Mouse (Mus musculus) adrenal gland, adult 8-10 months (tissue): ENCODE results near the gene Irf3. TPM values are rescaled to one million over a fixed set of nuclear protein-coding genes. Genes with fewer than 3 reads are reported as not detected.
A peak's percentile ranks its signal among the peaks of the same experiment; 100 is the strongest.

Experiments used
- DNase-seq: peaks from one replicate; pipeline ENCODE4 v3.0.0; 2022
- total RNA-seq, 4 experiments: library from RNA; stranded (reverse); gene quantifications; 2 replicates each; pipeline ENCODE4 v1.2.4; 2022

The Irf3 gene
- total RNA-seq, result 100 to 1,000 TPM; 118 to 180 (median 144) TPM

DNA sequence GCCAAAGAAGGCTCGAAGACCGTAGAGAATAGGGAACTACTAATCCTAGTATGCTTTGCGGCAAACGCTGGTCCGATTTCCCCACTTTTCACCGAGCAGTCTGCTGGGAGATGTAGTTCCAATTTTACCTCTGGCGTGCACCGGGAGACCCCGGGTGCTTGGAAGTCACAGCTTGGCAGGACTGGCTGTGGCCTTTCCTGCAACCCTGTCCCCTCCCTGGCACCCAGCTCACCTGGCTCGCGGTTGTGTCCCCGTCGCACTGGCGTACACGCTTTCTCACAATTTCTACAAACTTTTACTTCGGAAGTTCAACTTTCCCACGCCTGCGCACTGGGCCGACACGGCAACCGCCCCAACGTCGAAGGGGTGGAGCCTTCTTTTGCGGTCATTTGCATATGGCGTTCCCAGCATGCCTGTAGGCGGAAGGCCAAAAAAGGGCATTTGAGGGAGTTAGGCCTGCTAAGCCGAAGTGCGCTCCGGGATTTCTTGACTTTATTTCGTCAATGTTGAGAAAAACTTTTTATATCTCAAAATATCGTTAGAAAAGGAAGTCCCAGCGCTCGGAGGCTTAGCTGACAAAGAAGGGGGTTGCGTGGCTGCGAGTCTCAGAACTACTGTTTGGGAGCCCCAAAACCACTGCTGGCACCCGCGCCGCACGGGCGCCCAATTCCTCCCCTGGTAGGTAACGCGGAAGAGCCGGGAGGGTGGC lies at the start of gene Irf3:
Irf3 (plus strand) TSS at position 418 of the 709 bp plus-strand sequence.
- DNase-seq, result peak; percentile 94

DNA sequence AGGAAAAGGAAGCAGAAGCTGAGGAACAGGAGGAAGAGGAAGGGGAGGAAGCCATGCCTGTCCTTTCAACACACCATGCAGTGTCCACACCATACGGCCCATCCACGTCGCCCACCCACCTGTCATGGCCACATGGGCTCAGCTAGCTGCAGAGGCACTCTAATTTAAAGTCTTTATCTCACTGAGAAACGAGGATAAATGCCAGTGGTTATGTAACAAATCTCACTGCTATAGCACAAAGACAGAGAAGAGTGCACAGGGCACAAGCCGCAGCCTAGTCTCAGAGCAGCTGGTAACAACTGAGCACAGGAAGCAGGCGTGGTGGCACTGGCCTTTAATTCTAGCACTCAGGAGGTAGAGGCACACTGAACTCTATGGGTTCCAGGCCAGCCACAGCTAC lies 47.5 kb upstream of the Irf3 start:
- no peak for DNase-seq

DNA sequence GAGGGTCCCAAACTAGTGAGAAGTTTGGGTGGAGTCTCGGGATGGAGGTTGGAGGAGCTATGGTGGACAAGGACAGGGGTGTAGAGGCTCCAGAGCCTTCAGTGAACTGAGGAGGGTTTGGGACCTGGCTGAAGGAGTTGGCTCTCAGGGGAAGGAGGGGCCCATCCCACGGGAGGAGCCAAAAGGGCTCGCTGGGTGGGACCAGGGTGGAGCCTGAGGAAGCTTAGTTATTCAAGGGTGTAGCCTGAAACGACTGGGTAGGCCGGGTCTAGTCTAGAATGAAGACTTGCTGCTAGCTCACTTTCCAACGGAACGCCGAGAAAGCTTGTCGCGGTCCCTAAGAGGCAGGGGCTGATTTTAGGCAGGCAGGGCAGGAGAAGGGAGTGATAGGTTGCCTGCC lies 45.5 kb upstream of the Irf3 start:
- peak; percentile 74 for DNase-seq

DNA sequence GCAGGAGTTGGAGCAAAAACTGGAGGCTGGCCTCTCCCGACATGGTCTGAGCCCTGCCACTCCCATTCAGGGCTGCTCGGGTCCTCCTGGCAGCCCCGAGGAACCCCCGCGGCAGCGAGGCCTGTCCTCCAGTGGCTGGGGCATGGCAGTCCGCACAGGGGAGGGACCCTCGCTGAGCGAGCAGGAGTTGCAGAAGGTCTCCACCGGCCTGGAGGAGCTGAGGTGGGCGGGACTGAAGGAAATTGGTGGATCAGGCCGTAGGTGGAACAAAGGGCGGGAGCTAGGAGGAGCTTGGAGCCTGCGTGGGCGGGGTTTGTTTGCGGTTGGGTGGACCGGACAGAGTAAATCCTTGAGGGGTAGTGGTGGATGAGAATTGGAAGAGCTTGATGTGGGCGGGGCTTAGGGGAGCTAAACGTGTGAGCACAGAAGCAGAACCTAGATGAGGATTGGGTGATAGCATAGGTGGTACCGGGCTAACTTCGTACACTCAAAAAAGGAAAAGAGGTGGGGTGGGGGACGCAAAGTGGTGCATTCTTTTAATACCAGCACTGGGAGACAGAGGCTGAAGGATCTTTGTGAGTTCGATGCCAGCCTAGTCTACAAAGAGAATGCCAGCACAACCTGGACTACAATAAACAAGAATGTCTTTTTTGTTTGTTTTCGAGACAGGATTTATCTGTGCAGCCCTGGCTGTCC lies 44.7 kb upstream of the Irf3 start:
- DNase-seq, result peak; percentile 94

DNA sequence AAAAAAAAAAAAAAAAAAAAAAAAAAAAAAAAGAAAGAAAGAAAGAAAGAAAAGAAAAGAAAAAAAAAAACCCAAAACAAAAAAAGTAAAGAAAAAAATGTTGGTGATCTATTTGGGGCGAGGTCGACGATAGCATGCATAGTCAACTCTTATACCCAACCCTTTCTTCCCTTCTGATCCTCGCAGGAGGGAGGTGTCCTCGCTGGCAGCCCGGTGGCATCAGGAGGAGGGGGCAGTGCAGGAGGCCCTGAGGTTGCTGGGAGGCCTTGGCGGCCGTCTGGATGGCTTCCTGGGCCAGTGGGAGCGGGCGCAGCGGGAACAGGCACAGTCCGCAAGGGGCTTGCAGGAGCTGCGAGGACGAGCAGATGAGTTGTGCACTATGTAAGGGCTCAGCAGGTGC lies 43.9 kb upstream of the Irf3 start:
- DNase-seq, result no peak

DNA sequence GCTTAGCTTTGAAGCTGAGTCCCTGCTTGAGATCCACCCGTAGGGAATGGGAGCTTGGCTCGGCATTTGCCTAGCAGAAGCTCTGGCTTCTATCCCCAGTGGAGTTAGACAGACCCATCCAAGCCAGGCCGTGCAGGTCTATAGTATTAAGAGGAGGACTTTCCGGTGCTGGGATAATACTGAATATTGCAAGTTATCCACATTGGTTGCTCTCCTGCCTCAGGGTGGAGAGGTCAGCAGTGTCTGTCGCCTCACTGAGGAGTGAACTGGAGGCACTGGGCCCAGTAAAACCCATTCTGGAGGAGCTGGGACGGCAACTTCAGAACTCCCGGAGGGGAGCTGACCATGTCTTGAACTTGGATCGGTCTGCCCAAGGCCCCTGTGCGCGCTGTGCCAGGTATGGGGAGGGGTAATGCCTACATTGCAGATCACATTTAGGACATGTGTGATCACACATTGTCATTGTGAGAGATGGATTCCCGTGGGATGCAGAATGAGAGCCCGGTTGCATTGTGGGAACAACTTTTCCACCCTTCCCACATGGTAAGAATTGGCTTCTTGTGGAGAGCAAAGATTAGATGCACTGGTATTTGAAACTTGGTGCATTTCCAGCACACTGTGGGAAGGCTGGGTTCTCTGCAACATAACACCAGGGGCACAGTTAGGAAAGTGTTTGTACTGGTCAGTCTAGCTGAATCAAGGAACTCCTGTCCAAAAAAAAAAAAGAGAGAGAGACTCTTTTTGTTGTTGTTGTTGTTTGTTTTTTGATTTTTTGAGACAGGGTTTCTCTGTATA lies 43.2 kb upstream of the Irf3 start:
- DNase-seq, result no peak

DNA sequence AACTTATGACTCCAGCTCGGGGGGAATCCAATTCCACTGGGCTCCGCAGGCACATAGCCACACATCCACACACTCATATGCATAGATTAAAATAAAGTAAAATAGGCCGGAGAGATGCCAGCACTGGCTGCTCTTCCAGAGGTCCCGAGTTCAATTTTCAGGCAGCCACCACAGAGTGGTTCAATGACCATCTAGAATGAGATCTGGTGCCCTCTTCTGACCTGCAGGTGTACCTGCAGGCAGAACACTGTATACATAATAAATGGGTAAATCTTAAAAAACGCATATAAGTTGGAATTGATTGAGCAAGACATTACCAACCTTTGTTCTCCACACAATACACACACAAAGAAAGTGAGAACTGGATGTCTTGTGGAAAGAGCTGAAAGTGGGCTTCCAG lies 41.8 kb upstream of the Irf3 start:
- no peak for DNase-seq

DNA sequence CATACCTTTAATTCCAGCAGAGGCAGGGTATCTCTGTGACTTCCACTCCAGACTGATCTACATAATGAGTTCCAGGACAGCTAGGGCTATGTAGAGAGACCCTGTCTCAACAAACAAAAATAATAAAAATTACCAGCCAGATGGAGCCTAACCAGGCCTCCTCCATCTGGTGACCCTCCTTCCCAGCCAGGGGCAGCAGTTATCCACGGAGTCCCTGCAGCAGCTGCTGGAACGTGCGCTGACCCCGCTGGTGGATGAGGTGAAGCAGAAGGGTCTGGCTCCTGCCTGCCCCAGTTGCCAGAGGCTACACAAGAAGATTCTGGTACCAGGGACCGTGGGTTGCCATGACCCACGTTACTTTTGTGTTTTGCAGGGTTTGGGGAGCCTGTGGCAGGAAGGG lies 41.2 kb upstream of the Irf3 start:
- no peak for DNase-seq

DNA sequence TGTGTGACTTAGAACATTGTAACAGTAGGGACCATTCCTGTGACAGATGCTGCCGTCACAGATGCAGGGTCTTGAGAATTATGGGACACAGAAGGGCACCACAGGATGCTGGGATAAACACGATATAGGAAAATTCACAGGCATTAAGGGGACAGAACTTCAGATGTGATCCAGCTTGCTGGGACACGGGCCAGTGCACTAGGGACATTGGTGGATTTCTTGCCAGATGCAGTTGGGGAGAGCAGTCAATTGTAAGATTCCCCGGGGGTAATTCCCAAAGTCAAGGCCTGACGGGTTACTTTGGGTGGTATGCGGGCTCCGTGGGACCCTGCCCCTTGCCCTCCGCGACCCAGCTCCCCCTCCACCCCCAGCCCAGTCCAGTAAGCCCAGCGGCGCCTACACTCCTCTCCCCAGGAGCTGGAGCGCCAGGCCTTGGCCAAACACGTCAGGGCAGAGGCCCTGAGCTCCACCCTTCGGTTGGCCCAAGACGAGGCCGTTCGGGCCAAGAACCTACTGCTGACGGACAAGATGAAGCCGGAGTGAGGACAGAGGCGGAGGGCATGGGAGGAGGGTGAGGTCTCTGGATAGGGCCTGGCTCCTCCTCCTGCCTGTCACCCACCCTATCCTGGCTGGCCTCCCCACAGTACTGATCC lies 40.1 kb upstream of the Irf3 start:
- no peak for DNase-seq

DNA sequence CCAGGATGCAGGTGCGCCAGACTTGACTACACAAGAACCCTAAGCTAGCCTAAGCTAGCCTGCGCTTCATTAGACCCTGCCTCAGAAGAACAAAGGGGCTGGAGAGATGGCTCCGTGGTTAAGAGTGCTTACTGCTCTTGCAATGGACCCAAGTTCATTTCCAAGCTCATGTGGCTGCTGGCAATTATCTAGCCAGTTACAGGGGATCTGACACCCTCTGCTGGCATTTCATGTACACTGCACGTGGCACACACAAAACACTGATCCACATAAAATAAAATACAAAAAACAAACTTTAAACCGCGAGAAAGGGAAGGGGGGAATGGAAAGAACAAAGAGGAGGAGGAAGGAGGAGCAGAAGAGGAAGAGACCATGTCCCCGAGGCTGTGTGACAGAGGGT lies 39.2 kb upstream of the Irf3 start:
- no peak for DNase-seq

DNA sequence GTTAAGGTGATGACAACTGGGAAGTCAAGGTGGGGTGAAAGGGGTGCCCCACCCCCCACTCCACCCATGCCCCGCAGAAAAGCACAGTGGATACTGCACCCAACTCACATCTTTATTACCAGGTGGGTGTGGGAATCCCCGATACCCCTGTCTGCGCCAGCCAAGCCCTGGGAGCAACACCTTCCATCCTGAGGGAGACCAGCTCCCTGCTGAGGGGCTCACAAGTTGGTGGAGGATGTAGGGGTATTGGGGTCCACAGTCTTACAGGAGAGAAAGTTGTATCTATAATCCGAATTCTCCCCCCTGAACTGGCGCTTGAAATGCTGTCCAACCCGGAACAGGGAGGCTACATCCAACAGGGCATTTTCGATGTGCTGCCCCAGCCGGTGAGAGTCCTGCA lies 38.2 kb upstream of the Irf3 start:
- DNase-seq, result no peak

DNA sequence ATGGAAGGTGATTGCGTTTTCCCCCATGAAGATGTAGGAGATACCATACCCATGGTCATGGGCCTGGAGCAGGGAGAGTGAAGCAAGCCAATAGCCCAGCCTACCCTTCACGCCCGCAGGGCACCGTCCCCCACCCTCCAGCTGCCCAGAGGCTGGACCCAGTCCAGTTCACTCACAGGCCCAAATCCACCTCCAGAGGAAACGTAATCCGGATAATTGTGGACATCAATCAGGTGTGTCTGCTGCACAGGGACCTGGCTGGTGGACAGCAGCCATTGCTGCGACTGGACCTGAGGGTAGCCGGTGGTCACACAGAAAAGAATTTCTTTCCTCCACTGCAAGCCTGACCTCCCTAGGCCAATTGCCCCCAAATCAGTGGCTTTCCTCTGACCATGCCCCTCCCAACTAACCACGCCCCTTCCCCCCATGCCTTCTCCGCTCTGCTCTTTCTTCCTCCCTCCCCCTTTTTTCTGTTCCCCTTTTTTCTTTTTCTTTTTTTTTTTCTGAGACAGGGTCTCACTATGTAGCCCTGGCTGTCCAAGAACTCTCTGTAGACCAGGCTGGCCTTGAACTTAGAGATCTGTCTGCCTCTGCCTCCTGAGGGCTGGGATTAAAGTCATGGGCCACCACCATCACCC lies 37.5 kb upstream of the Irf3 start:
- DNase-seq, result no peak

DNA sequence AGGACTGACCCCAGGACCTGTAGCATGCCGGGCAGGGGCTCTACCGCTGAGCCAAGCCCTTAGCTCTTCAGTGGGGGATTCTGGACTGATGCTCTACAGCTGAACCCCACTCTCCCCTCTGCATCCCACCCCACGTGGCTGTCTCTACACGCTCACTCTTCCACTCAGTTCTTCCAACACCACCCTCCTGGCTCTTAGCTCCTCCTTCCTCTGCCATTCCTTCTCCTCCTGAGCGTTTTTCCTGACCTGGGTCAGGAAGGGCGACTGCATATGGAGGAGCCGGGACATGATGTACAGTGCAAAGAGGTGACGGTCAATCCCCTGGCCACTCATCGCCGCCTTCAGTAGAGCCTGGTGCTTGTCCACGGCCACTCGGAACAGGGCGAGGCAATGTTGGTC lies 36.9 kb upstream of the Irf3 start:
- DNase-seq, result no peak

DNA sequence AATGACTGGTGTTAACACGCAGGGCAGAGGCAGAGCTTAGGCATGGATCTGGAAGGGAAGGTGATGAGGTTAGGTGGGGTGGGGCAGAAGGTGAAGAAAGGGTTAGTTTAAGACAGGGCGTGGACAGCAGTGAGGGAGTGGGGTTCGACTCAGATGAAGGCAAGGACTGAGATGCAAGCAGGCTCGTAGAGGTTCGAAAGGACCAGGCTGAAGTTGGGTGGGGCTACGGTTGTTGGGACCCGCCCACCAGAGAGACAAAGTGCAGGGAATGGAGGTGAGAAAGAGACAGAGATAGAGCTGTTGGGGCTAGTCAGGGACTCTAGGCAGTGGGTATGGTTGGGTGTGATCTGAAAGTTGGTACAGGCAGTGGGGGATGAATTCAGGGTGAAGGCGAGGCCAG lies 35.1 kb upstream of the Irf3 start:
- no peak for DNase-seq

DNA sequence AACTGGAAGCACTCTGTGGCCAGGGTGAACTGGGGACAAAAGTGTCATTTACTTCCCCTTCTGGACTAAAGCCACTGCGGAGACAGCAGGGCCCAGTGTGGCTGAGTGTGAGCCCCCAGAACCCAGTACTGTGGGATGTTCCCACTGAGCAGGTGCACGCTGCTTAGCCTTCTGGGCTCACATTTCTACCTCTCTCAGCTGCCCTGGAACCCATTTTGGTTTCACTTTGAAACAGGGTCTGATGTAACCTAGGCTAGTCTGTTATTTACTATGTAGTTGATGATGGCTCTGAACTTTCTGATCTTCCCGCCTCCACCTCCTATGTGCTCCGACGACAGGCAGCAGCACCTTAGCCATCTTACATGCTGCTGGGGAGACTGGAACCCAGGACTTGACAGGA lies 34.6 kb upstream of the Irf3 start:
- no peak for DNase-seq

DNA sequence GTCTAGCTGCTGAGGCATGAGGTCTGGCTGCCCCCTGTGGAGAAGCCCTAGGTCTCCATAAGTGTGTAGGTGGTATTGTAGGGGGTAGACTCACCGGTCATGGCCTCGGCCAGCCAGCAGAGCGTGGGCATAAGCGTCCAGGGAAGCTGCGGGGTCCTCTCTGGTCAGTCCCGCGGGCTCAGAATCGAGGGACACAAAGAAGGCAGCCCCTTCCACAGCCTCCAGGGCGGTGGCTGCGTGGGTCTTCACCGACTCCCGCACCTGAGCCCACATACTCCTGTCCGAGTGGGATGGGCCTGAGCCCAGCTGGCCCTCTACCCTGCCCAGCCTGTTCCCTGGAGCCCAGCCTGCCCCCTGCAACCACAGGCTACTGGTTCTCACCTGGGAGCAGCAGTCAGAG lies 32.5 kb upstream of the Irf3 start:
- DNase-seq, result no peak

DNA sequence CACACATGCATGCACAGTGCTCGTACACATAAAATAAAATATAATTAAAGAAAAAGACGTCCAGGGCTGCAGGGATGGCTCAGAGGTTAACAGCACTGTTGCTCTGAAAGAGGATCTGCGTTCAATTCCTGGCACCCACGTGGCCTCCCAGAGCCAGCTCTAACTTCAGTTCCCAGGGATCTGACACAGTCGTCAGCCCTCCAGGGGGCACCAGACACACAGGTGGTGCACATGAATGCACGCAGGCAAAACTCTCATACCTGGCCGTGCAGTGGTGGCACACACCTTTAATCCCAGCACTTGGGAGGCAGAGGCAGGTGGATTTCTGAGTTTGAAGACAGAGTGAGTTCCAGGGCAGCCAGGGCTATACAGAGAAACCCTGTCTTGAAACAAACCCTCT lies 31.5 kb upstream of the Irf3 start:
- DNase-seq, result no peak

DNA sequence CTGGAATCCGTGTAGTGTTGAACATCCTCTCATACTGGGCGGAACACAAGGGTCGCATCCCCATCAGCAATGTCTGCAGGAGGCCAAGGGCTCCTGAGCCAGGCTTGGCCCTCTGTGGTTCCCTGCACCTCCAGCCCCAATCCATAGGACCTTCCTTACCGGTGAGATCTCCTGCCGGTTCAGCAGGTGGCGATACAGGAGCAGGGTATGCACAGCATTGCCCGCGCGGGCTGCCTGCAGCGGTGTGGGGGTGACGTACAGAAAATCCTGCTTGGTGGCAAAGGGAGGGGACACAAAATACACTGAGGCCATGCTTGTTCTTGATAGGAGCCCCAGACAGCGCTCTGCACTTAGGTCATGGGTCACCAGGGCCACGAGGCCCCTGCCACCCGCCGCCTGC lies 30.8 kb upstream of the Irf3 start:
- no peak for DNase-seq

DNA sequence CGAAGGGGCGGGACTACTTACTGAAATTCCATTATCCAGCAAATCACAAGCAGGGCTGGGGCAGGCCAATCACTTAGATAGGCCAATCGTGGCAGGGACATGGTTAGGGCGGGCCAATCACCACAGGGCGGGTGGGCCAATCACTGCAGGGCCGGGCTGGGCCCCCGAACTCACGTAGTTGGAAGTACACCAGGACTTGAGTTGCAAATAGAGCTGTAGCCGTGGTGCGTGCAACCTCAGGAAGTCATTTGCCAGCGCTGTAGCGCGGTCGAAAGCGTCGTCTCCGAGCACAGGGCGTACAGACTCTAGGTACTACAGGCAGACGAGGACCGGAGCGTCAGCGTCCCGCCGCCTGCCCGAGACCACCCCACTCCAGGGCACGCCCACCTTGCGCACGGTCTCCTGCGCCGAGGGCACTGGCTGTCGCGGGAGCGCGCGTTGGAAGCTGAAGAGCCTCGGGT lies 27.2 kb upstream of the Irf3 start:
- peak; percentile 82 for DNase-seq

DNA sequence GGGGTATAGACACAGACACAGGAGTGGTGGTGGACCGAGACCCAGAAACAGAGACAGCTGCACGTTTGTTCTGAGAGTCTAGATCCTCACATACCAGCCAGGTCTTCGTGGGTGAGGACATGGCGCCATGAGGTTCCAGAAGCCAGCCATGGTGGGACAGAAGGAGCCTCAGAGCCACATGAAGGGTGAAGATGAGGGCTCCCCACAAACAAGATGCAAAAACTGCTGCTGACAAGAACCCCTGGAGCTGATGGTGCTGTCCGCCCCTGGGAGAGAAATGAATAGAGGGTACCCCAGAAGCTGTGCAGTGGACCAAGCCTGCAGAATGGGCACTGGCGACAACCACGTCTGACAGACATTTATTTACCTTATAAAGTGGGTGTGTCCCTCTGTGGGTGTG lies 26.3 kb upstream of the Irf3 start:
- no peak for DNase-seq

DNA sequence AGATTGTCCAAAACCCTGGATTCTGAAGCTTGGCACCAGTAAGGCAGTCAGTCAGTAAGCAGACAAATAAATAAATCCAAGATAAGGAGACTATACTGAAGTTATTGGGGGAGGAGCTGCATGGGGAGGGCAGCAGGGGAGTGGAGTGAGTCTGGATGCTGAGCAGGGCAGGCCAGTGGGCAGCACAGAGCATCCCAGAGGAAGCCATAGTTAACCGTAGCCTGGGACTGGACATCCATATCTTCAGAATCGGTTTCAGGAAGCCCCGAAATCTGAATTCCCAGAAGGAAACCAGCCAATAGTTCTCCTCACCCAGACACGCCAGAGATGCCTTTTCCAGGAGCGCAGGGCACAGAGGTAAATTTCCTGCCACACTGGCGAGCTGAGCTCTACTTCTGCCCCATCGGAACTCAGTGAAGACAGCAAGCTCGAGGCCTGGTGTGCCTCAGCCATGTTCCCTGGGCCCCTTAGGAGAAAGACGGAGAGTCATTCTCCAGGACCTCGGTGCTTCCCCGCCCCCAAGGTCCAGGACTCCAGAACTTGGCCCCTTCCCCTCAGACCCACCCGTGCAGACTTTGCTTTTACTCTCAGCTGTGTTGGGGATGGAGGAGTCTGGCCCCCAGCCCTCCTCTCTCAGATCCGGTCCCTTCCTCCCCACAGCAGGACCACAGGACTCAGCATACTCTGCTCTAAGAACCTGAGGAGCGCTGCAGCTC lies 23.9 kb upstream of the Irf3 start:
- no peak for DNase-seq
